Mouse (Mus musculus) heart, postnatal 25 days (tissue): ENCODE results near the gene Cox8a. TPM values are rescaled to one million over a fixed set of nuclear protein-coding genes. Genes with fewer than 3 reads are reported as not detected.

ENCODE experiments used
- DNase-seq: peaks from one replicate; pipeline ENCODE4 v3.0.0; 2022; ENCODE audit warnings: low spot score
- intact Hi-C: fragments of 180-260 bp; cut with DNase I; formaldehyde crosslinking; loops from one replicate; pipeline ENCODE4 v1.15.1; 2025
- total RNA-seq, 2 experiments: library from RNA; stranded (reverse); gene quantifications; 2 replicates each; pipeline ENCODE4 v1.2.3; 2021

Gene Cox8a
- total RNA-seq, 2 experiments from 2014 or later, result 407 to 462 TPM

- no peak for DNase-seq
These were observed 26.4 kb downstream of the Cox8a start for GRCm38 (mm10) chr19:7190986-7191385.

GRCm38 (mm10) chr19:7189026-7189425, 28.4 kb downstream of the Cox8a start:
- no peak for DNase-seq
- intact Hi-C loops, result no loop called here

More at GRCm38 (mm10) chr19:7190986-7191385, 26.4 kb downstream of the Cox8a start:
- intact Hi-C loops, result no loop called here

GRCm38 (mm10) chr19:7187157-7187556, 30.3 kb downstream of the Cox8a start:
- DNase-seq, result no peak
- intact Hi-C loops, result no loop called here

- DNase-seq, result no peak
These were observed 31.6 kb downstream of the Cox8a start for GRCm38 (mm10) chr19:7185715-7186291.

GRCm38 (mm10) chr19:7185059-7185458, 32.4 kb downstream of the Cox8a start:
- no peak for DNase-seq
- intact Hi-C loops, result no loop called here

More at GRCm38 (mm10) chr19:7185715-7186291, 31.6 kb downstream of the Cox8a start:
- intact Hi-C loops, result no loop called here

GRCm38 (mm10) chr19:7183419-7183818, 34.0 kb downstream of the Cox8a start:
- no peak for DNase-seq
- intact Hi-C loops, result no loop called here

- DNase-seq, result no peak
These were observed 35.0 kb downstream of the Cox8a start for GRCm38 (mm10) chr19:7182273-7182949.

GRCm38 (mm10) chr19:7181496-7181895, 35.9 kb downstream of the Cox8a start:
- intact Hi-C loops, result no loop called here
- no peak for DNase-seq

More at GRCm38 (mm10) chr19:7182273-7182949, 35.0 kb downstream of the Cox8a start:
- intact Hi-C loops, result no loop called here

GRCm38 (mm10) chr19:7180756-7181405, 36.5 kb downstream of the Cox8a start:
- no peak for DNase-seq
- intact Hi-C loops, result no loop called here

- intact Hi-C loops, result no loop called here
- no peak for DNase-seq
These were observed 38.5 kb downstream of the Cox8a start for GRCm38 (mm10) chr19:7178841-7179452.

GRCm38 (mm10) chr19:7177804-7178511, 39.5 kb downstream of the Cox8a start:
- intact Hi-C loops, result no loop called here
- DNase-seq, result no peak

- intact Hi-C loops, result no loop called here
- no peak for DNase-seq
These were observed 41.2 kb downstream of the Cox8a start for GRCm38 (mm10) chr19:7176041-7176696.

GRCm38 (mm10) chr19:7172051-7172866, 45.2 kb downstream of the Cox8a start:
- DNase-seq, result no peak
- intact Hi-C loops, result no loop called here

- no peak for DNase-seq
These were observed 46.0 kb downstream of the Cox8a start for GRCm38 (mm10) chr19:7171447-7171846.

GRCm38 (mm10) chr19:7170916-7171315, 46.5 kb downstream of the Cox8a start:
- intact Hi-C loops, result no loop called here

More at GRCm38 (mm10) chr19:7171447-7171846, 46.0 kb downstream of the Cox8a start:
- intact Hi-C loops, result no loop called here

GRCm38 (mm10) chr19:7168423-7168822, 49.0 kb downstream of the Cox8a start:
- DNase-seq, result no peak
- intact Hi-C loops, result no loop called here

More at GRCm38 (mm10) chr19:7170916-7171315, 46.5 kb downstream of the Cox8a start:
- no peak for DNase-seq

GRCm38 (mm10) chr19:7166767-7167166, 50.6 kb downstream of the Cox8a start:
- no peak for DNase-seq
- intact Hi-C loops, result no loop called here

GRCm38 (mm10) chr19:7166200-7166711, 51.2 kb downstream of the Cox8a start:
- intact Hi-C loops, result no loop called here
- DNase-seq, result no peak
